Mouse (Mus musculus) CH12.LX (cell line): ENCODE results near the gene Rab25.

Source experiments
- CTCF ChIP-seq, 2 experiments: IDR thresholded peaks in 1 of 2; conservative IDR thresholded peaks in 1 of 2; 2 replicates each; pipeline ENCODE4 v1.5.1; 2011 to 2012; ENCODE audit warnings: low read depth in 2 of 2, low read length in 2 of 2, improper control_type of control experiment in 1 of 2, inconsistent platforms in 1 of 2, mild to moderate bottlenecking in 1 of 2, moderate library complexity in 1 of 2
- MAZ ChIP-seq: IDR thresholded peaks from 2 replicates; pipeline ENCODE4 v1.6.1; 2012; ENCODE audit warnings: low read depth, mild to moderate bottlenecking, inconsistent platforms, low read length, improper control_type of control experiment, moderate library complexity
- MXI1 ChIP-seq: IDR thresholded peaks from 2 replicates; pipeline ENCODE4 v1.6.1; 2011; ENCODE audit warnings: mild to moderate bottlenecking, low read depth, low read length, improper control_type of control experiment
- USF2 ChIP-seq: conservative IDR thresholded peaks from 2 replicates; pipeline ENCODE4 v1.6.1; 2011; ENCODE audit warnings: low read depth, low read length, improper control_type of control experiment

DNA sequence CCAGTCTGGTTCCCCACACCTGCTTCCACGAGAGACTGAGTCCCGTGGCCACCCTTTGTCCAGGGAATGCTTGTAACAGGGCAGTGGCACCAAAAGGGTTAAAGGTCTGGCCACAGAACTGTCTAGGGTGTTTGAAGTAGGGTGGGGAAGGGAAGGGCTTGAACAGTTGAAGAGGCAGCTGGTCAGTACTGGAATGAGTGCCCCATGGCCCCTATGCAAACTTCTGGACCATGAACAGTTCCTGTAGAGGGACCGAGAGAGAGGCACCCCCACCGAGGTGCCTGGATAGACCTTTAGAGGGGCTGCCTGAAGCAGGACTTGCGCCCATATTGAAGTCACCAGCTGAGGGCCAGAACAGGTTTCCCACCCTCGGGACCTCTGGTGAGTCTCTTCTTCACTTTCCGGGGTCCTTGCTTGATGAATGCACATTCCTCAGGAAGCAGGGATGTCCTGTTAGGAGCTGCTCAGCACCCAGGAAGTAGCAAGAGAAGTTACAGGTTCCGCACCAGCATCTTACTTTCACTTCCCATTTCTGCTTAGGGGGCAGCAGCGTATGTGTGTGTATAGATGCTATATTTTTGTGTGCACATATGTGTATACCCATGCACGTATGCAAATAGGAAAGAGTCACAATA, 45.0 kb upstream of the Rab25 start:
- TF ChIP-seq MXI1, result peak; percentile 27; the same call in 1 of the 2 replicates
- peak; percentile 55; the same call in 1 of the 2 replicates for TF ChIP-seq MAZ
- TF ChIP-seq CTCF (conservative IDR thresholded peaks at IDR 0.05 in 1 of 2, IDR thresholded peaks at IDR 0.05 in 1 of 2; ENCODE audit: low read depth in 2 of 2, low read length in 2 of 2), result peak in 1 of 2 experiments; percentile 13; a peak in 1 of 4 replicates
- TF ChIP-seq USF2, result no peak
